Mouse (Mus musculus) urinary bladder, postnatal 36 days (tissue): ENCODE results near the gene Ppid.
"Not testable (repeated sequence)": the region's sequence is repeated elsewhere in the genome, so short reads cannot be mapped to it uniquely, and the experiment has no call there.

Source experiments
- DNase-seq, 2 experiments: peaks; one replicate each; pipeline ENCODE4 v3.0.0; 2022; ENCODE audit warnings: low spot score in 2 of 2, mixed read lengths in 1 of 2

The Ppid gene

GRCm38 (mm10) chr3:79572399-79572798, 18.7 kb upstream of the Ppid start:
- DNase-seq: no peak

GRCm38 (mm10) chr3:79573376-79573775, 17.8 kb upstream of the Ppid start:
- DNase-seq: not testable (repeated sequence)

- DNase-seq: no peak
These were observed 16.8 kb upstream of the Ppid start for GRCm38 (mm10) chr3:79574336-79574735.

GRCm38 (mm10) chr3:79575576-79576467, 15.3 kb upstream of the Ppid start:
- DNase-seq: no peak

- no peak for DNase-seq
These were observed 14.7 kb upstream of the Ppid start for GRCm38 (mm10) chr3:79576468-79576816.

GRCm38 (mm10) chr3:79576865-79577264, 14.3 kb upstream of the Ppid start:
- no peak for DNase-seq

- DNase-seq: no peak
These were observed 13.5 kb upstream of the Ppid start for GRCm38 (mm10) chr3:79577606-79578005.

- no peak for DNase-seq
These were observed 13.0 kb upstream of the Ppid start for GRCm38 (mm10) chr3:79578164-79578563.

GRCm38 (mm10) chr3:79579891-79580575, 11.1 kb upstream of the Ppid start:
- DNase-seq: no peak

GRCm38 (mm10) chr3:79586804-79587203, 4.3 kb upstream of the Ppid start:
- DNase-seq: peak; percentile 78 to 87

GRCm38 (mm10) chr3:79589671-79590070, 1.5 kb upstream of the Ppid start:
- no peak for DNase-seq

GRCm38 (mm10) chr3:79591793-79592471, 790 bp downstream of the Ppid start:
- no peak for DNase-seq

- no peak for DNase-seq
These were observed 4.3 kb downstream of the Ppid start for GRCm38 (mm10) chr3:79595468-79595867.

GRCm38 (mm10) chr3:79609886-79610285, 18.7 kb downstream of the Ppid start:
- DNase-seq: no peak

GRCm38 (mm10) chr3:79627484-79628181, 36.5 kb downstream of the Ppid start:
- DNase-seq: no peak

- no peak for DNase-seq
These were observed 37.0 kb downstream of the Ppid start for GRCm38 (mm10) chr3:79628182-79628560.

- peak; percentile 87 to 94 for DNase-seq
These were observed 37.6 kb downstream of the Ppid start, which contains the start of gene 4930579G24Rik for GRCm38 (mm10) chr3:79628561-79629415. Gene 4930579G24Rik, plus strand, starts transcription at chr3:79629079.

- DNase-seq: peak in 1 of 2 experiments; percentile 66
These were observed 38.2 kb downstream of the Ppid start, which contains the start of gene Etfdh for GRCm38 (mm10) chr3:79629416-79629730. Gene Etfdh, minus strand, starts transcription at chr3:79629500.

GRCm38 (mm10) chr3:79652129-79652528, 61.0 kb downstream of the Ppid start:
- DNase-seq: no peak
